Mouse (Mus musculus) Muller cell, postnatal 12 days (primary cell): ENCODE data around the gene Tmem91.
A peak's percentile ranks its signal among the peaks of the same experiment; 100 is the strongest.

ENCODE experiments used
- DNase-seq: peaks from one replicate; pipeline ENCODE4 v3.0.0-alpha.2; 2015; ENCODE audit errors: inconsistent ontology term

The Tmem91 gene

DNA sequence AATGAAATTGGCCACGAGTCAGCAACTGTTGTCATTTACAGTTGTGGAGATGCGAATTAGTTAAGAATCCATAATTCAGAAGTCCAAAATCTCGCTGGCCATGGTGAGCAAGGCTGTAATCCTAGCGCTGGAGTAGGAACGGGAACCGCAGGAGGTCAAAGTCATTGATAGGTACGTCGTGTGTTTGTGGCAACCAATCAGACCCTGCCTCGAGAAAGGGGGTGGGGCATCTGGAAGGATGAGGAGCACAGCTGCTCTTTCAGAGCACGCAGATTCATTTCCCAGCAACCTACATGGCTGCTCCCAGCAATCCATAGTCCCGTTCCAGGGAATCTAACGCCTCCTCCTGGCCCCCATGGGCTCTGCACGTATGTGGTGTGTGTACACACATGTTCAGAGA is 24.9 kb upstream of the Tmem91 start:
- DNase-seq, result no peak

DNA sequence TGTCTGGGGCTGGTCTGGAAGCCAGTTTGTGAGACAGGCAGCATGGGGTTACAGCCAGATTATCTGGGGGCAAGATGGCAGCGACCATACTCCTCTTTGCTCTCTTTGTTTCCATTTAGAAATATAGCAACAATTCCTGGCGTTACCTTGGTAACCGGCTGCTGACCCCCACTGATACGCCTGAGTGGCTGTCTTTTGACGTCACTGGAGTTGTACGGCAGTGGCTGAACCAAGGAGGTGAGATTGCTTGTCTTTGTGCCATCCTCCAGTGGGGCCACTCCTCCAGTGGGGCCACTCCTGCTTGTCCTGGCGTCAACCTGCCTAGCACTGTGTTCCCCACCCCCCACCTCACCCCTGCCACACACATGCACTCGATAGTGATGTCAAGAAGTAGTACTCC is 19.1 kb upstream of the Tmem91 start:
- no peak for DNase-seq

DNA sequence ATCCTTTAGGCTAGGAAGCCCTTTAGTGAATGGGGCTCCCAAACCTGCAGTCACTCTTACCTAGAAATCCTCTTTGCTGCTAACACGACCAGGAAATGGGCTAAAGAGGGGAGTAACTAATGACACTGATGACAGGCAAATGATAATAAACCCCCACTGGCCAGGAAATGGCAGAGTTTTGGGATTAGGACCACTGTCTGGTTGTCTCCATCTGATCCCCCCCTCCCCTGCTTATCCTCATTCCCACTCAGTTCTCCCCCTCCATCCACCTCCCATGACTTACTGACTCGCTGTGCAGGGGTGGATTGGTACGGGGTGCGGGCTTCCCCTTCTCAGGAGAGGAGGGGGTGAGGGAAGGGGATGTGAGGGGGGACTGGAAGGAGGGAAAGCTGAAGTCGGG is 15.1 kb upstream of the Tmem91 start:
- no peak for DNase-seq

DNA sequence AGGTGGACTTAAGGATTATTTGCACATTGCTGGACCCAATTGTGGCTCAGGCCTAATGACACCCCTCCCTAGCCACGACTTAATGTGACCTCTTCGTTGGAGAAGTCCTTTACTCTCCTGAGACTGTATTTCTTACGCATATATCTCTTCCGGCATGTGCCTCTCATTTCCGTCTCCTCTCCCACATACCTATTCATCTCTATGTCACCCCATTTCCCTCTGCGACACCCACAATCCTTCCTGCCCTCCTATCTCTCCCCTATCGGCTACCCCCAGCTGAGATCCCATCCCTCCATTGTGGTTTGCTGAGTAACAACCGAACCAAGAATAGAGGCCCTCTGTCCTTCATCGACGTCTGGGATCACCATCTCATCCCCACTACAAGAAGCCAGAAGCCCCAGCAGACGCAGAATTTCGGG is 14.6 kb upstream of the Tmem91 start:
- no peak for DNase-seq

DNA sequence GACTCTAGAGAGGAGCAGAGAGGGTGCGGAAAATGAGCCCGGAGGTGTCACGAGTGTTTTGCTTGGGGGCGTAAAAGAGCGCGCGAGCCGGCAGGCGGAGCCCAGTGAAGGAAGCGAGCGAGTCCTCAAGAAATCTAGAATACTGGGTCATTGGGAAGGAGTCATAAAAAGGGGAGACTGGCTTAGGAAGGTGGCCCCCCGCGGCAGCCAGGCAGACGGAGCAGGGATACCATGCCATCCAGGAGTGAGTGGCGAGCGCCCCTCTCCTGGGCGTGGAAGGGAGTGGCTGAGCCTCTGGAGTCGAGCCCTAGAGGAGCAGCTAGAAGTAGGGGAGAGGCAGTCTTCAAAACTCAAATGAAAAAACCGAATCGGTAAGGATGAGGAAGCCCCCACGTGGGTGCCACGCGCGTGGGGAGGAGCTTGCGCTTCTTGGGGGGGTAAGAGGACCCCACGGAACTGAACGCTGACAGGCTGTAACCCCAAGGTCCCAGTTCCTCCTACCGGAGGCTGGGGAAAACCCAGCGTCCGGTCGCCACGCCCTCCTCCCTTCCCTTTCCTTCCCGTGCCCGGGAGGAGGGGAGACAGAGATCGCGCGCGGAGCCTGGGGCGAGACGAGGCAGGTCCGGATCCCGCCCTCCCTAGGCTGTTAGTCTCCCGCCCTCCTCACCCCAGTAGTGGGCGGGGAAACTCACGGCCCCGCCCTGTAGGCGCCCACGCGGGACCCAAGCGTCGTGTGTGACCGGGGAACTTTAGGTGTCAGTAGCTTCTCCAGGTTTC is 14.0 kb upstream of the Tmem91 start:
- peak; percentile 87 for DNase-seq

DNA sequence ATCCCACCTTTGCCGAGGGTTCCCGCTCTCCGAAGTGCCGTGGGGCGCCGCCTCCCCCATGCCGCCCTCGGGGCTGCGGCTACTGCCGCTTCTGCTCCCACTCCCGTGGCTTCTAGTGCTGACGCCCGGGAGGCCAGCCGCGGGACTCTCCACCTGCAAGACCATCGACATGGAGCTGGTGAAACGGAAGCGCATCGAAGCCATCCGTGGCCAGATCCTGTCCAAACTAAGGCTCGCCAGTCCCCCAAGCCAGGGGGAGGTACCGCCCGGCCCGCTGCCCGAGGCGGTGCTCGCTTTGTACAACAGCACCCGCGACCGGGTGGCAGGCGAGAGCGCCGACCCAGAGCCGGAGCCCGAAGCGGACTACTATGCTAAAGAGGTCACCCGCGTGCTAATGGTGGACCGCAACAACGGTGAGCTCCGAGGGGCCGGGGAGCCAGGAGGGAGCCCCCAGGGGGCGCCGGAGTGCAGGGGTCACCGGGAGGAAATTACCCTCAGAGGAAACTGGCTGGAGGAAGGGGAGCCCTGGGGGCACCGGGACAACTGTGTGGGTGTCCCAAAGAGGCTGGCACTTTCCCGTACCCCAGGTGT is 12.9 kb upstream of the Tmem91 start:
- peak; percentile 60 for DNase-seq

DNA sequence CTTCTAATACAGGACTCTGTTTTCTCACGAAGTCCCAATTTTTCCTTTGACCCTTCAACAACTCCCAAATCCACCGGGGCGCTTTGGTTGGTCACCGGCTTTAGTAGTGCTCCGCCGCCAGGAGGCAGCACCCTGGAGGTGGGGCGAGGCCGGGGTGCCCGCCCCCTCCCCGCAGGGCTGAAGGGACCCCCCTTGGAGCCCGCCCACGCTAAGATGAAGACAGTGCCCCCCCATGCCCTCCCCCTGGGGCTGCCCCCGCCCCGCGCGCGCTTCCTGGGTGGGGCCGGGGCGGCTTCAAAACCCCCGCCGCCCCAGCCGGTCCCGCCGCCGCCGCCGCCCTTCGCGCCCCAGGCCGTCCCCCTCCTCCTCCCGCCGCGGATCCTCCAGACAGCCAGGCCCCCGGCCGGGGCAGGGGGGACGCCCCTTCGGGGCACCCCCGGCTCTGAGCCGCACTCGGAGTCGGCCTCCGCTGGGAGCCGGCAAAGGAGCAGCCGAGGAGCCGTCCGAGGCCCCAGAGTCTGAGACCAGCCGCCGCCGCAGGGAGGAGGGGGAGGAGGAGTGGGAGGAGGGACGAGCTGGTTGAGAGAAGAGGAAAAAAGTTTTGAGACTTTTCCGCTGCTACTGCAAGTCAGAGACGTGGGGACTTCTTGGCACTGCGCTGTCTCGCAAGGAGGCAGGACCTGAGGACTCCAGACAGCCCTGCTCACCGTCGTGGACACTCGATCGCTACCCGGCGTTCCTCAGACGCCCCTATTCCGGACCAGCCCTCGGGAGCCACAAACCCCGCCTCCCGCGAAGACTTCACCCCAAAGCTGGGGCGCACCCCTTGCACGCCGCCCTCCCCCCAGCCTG is 11.9 kb upstream of the Tmem91 start, which contains the start of gene Tgfb1:
Tgfb1 (plus strand) TSS at position 323 of the 852 bp plus-strand sequence.
- DNase-seq, result peak; percentile 86

DNA sequence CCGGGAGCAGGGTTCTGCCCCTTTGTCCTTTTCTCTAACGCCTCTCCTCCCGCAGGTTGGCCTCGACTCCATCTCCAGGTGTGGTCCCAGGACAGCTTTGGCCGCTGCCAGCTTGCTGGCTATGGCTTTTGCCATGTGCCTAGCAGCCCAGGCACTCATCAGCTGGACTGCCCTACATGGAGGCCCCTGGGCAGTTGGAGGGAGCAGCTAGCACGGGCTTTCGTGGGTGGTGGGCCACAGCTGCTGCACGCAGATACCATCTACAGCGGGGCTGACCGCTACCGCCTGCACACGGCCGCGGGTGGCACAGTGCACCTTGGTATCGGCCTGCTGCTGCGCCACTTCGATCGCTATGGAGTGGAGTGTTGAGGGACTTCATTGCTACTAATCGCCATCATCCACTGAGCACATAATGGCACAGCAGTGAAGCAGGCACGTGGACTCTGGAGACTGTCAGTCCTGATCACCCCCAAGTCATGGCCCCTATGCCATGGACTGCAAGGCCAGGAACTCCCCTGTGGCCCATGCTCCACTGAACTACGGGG is 11.0 kb upstream of the Tmem91 start:
- DNase-seq, result no peak

DNA sequence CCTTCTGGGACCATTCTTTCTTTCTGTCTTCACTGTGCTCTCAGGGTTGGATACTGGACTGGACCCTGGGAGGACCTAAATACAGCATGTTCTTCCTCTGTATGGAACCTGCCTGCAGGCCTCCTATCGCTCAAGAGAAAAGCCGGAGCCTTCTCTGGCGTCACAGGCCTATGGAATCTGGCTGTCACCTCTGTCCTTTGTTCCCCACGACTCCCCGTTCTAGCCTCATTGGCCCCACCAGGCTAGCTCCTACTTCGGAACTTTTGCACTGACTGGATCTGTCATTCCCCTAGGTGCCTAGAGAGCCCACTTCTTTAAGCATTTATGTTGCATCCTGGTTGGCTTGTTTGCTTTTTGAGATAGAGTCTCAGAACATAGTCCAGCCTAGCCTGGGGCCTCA is 9.7 kb upstream of the Tmem91 start:
- DNase-seq, result no peak

DNA sequence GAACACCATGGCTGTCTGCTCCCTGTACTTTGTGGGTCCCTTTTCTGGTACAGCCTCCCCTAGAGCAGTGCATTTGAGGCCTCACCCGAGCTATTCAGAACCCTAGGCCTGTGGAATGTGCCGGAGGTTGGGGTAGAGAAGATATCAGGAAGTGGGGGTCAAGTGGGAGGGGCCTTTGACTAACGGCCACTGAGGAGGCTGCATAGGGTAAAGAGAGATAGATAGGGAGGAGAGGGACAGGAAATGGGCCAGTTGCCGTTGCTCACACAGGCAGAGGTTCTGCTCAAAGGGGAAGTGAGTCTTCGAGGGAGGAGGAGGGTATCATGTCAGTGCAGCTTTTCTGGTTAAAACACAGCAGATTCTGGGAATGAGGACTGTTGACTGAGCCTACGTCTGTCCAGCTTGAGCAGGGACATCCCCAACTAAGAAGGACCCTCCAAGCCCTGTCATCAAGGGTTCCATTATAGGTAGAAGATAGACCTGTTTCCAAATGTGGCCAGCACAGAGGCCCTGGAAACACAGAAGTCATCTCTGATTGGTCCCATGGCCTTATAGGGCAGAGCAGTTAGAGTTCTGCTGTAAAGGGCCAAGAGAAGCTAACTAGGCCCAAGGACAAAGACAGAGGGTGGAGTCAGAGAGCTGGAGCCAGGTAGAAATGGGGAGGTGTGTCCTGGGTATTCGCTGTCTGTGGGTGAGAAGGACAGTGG is 8.7 kb upstream of the Tmem91 start:
- DNase-seq, result no peak

DNA sequence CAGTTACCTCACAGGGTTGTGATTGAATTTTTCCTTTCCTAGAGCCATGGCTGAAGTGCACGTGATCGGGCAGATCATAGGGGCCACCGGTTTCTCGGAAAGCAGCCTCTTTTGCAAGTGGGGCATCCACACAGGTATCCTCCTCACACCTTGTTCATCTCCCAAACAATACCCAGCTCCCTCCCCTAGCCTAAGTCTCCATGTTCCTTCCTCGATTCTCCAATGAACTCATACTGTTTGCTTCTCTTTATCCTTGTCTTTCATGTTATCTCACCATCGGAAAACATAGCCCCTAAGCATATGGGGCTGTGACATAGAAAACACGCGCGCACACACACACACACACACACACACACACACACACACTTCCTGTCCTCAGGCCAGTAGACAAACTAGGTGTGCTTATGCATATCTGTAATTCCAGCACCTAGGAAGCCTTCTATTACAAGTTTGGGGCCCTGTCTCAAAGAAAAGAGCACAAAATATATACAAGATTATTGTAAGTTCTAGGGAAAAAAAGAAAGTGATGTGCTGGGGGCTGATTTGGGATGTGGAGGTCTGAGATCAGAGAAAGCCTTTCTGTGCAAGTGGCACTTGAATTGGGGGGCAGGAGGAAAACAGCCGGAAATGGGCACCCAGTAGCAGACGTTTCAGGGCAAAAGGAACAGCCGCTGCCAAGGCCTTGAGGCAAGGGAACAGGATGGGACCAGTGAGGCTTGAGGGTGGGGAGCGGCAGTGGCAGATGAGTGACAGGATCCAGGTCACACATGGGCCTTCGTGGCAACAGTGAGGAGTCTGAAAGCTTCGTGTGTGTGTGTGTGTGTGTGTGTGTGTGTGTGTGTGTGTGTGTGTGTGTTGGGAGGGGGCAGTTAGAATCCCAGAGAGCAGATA is 6.6 kb upstream of the Tmem91 start:
- DNase-seq, result no peak

DNA sequence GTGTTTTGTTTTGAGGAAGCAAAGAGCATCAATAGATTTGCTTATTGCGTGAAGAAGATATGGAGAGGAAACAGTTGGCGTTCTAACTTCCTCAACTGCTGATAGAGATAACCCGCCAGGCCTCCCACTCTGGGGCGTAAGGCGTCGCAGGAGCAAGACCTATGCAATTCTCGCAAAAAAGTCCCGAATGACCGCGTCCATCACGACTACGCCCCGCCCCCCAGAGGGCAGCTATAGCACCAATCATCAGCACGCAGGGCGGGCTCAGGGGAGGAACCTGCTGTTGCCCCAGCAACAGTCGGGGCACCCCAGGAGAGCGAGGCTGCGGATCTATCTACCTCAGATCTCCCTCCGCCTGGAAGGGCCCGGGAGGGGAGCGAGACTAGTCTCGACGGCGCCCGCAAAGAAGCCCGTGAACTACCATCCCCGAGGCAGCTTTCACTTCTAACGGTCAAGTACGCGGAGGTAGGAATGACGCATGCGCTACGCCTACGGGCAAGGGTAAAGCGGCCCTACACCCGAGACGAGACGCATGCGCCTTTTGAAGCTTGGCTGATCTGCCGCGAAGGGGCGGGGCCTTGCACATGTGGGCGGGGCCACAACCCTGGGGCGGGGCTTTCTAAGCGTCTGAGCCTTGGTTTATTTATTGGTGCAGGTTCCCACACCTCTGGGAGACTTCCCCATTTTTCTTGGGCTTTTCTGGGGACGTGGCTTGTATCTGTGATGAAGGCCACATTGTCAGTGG is 5.7 kb upstream of the Tmem91 start, which contains the start of gene B9d2:
B9d2 (plus strand) TSS at position 267 of the 745 bp plus-strand sequence.
- DNase-seq, result peak; percentile 98

DNA sequence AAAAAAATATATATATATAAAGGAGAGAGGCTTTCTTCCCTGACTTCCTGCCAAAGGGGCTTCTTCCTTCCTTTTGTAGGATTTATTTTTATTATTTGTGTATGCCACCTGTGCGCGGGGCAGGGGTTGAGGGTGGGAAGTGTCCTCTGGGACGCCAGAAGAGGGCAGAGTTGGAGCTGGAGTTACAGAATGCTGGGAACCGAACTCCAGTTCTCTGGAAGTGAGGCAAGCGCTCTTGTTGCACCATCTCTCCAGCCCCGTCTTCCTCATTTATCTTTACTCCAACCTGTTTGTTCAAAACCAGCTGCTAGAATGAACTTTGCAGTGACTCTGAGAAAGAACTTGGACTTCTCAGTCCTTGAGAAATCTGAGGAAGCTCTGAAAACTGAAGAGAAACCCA is 5.0 kb upstream of the Tmem91 start:
- peak; percentile 24 for DNase-seq

DNA sequence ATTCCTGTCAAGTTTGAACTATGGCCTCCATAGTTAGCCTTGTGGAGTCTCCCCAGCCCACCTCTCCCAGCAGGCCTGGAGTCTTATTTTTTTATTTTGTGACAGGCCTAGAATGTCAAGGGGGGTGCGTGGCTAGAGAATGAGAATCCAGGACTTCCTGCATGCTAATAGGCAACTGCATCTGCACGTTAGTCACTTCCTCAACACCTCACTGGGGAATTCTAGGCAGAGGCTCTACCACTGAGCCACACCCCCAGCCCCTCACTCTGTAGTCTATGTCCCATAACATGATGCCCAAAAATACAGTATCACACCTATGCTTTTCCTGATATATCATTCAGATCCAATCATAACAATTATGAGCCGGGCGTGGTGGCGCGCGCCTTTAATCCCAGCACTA is 2.0 kb upstream of the Tmem91 start:
- no peak for DNase-seq

DNA sequence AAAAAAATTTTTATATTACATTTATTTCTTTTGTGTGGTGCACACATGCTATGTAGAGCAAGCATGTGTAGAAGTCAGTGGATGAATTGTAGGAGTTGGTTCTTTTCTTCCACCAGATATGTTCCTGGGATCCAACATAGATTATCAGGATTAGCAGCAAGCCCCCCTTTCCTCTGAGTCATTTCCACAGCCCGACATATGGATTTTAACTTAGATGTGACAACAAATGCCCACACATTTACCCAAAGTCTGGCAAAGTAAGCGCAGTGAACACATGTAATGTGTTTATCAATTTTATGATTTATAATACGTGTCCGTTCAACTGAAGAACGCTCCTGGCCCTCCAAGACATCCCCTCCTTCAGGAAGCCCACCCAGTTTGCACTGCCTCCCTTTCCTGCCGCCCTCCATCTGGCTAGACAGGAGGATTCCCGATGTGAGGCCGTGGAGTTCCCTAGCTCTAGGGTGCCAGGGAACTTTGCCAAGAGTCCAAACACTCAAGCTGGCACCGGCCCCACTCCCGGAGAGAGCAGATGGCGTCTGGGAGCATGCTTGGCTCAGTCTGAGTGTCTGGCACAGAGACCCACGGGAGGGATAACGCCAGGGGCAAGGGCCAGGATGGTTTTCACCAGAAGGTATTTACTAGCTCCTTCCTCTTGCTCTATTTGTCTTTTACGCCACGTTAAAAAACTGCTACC is 1.3 kb upstream of the Tmem91 start:
- peak; percentile 99 for DNase-seq

DNA sequence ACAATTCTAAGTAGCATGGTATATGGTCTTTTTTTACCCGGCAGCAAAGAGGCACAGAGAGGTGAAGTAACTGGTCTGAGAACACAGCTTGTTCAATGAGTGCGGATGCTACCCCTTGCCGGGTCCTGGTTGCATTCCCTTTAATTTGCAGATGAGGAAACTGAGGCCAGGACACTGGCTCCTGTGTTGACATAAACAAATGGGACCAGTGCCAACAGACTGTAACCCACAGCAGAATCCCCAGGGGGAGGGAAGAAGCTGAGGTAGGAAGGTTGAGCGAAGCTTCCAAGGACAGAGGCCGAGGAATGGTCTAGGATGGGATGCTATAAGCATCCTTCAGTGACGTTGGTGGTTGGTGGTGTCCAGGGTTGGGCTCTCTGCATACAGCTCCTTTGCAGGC is 439 bp upstream of the Tmem91 start:
- no peak for DNase-seq

DNA sequence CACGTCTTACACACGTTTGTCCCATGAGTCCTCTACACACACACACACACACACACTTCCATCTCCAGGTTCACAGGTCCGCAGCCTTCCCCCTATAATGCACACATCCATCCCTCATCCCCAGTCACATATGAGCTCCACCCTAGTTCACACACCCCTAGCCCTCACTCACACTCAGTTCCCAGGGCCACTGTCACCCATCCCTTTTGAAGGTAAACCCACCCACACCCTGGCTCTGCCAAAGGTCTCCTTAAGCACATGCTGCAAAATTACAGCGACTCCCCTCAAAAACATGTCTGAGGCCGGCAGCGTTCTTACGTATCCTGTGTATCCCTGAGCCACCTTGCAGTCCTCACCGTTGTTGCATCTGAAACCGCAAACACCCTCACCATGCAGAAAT is 669 bp downstream of the Tmem91 start:
- DNase-seq, result no peak

DNA sequence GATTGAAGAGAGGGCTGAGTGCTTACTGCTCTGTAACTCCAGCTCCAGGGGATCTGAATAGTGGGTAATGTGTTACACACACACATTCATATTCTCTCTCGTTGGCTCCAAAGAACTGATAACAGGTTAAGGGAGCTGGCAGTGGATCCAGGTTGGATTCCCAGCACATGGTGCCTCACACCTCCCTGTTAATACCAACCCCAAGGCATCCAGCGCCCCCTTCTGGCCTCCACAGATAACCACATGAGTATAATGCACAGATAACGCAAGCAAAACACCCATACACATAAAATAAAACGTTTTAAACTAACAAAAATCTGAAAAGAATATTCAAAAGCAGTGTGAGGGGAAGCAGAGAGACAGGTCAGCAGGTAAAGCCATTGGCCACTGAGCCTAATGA is 2.5 kb downstream of the Tmem91 start:
- DNase-seq, result no peak

DNA sequence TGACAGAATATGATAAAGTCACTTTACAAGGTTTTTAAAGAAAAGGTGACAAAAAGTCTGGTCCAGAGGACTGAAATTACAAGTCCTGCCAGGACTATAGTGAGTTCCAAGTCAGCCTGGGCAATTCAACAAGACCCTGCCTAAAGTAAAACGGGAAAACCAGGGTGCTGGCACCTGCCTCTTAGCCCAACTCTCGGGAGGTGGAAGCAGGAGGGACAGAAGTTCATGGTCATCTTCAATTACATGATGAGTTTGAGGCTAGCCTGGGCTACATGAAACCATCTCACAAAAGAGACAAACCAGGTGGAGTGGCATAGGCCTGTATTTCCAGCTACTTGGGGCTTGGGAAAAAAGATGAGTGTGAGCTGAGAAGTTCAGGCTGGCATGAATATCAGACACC is 3.3 kb downstream of the Tmem91 start:
- no peak for DNase-seq
